Mouse (Mus musculus): ENCODE measurements around the gene Irx4.

Gene Irx4

DNA sequence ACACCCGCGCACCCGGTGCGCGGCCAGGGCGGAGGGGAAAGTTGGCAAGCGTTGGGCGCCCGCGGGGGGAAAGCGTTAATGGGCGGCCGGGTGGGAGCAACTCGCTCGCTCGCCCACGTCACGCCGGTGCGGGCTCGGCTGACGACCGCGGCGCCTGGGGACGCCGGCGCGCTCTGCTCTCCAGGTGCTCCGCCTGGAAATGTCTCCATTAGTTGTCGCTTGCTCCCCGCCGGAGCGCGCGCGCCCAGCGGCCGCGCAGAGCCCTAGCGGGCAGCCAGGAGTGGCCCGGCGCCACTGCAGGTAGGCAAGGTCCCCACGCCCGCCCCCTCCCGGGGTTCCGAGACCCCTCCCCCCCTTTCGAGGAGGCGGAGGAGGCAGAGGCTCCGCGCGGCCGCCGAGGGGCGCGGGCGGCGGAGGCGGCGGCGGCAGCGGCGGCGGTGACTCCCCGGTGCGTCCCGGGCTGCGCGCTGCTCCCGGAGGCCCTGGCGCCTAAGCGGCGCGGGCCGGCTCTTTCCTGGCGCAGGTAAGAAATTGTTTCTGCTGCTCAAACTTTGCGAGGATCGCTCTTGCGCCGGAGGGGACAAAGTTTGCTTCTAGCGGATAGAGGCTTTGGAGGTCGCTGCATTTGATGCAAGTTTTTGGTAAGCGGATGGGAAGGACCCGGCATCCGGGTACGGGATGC lies at the start of gene Irx4:
TSS of gene Irx4 (plus strand) at position 126 of the 682 bp plus-strand sequence.
- WGBS = 2% methylated on average over 86 of the region's 86 CpGs

DNA sequence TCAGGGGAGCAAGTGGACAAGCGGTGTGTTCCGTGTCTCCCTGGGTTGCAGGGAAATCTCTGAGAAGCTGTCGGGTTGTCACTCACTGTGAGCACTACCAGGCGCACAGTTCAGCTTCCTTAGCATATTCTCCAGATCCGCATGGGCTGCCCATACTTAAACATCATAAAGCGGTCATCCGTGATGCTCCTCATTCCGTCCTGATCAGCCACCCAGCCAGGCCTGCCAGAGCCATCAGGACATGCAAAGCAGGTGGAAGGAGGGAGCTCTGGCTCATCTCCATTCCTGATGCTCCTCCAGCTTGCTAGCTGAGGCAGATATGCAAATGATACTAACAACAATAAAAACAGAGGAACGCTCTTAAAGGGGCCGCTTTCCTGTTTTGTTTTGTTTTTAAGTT lies 46.0 kb upstream of the Irx4 start:
- 75% methylated on average over 10 of the region's 10 CpGs for WGBS

DNA sequence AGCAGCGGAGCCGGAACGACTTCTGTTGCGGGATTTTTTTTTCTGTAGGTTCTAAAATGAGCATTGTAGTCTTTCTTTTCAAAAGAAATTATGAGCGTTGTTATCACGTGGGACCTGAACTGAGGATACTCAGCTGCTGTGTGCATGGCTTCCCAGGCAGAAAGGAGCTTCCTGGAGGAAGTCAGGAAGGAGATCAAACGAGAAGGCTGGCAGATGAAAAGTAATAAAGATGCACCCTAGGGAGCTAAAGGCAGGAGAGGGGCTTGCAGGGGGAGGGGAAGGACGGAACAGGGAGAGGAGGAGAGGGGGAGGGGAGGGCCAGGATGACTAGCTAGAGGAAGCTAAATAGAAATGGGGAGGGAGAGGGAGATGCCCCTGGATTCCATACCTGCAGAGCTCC lies 23.8 kb upstream of the Irx4 start:
- 51% methylated on average over 8 of the region's 8 CpGs for WGBS

DNA sequence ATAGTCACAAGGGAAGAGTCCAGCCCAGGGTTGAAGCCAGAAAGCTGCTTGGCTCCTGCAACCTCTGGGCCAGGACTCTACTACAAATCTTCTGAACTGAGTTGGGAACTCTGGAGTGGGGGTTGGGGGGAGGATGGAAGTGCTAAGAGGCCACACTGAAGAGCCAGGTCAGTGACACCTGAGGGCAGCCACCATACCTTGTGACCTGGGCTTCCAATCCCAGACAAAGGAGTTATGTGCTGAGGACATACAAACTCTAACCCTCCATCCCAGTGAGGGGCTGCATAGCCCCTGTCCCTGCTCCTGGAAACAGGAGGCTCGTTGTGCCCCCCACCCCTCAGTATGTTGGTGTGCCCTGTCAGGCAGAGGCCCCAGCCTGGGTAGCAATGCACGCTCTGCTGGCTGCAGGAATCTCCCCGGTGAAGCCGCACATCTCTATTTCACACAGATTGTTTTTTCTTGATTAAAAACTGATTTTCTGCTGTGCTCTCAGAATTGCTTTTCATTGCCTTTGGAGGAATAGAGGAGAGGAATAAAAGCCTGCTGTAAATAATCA lies 21.0 kb upstream of the Irx4 start:
- WGBS = 85% methylated on average over 4 of the region's 4 CpGs

DNA sequence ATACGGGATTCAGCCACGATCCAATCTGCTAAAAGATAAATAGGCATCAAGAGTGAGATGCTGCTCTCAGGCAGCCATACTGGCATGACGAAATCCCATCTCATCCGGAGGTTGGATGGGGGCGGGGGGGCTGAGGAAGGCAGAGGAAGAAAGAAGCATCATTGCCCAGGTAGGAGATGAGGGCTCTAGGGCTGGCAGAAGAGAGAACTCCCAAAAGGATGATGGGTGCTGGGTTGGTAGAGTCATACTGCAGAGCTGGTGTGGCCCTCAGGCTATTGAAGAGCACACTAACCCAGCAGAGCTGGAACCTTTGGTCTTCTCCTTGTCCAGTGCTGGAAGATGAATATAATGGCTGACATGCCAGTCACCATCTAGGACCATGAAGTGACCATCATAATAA lies 17.7 kb upstream of the Irx4 start:
- 92% methylated on average over 5 of the region's 5 CpGs for WGBS

DNA sequence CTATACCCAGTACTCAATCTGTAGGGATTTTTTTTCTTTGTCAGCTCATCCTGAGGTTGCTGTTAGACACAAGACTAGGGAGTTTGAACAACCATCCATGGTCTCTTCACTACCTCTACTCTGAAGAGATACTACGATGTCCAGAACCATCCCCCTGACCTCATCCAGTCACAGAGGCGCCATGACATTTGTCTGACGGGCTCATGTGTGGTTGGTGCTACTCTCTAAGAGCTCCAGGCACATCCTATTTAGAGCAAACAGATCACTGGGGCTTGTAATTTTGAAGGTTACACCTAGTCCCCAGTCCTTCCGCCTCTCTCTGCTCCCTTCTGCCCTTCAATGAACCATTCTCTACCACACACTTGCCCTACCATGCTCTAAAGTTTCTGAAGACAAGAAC lies 13.3 kb upstream of the Irx4 start:
- WGBS = 94% methylated on average over 4 of the region's 4 CpGs

DNA sequence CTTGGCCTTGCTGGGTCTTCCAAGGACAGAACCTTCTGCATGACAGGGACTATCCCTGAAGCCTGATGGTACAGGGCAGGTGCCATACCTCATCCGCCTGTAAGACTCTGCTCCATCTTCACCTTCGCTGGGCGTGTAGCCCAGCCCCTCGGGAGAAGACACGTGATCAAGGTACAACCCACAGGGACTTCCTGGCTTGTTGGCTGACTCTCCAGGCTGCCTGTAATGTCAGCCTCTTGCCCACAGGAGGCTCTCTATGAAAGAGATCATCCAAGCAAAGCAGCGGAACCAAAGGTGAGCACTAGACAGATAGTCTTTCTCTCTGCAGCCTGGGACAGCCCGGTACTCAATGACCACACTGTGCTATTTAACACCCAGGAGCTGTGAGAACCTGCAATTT lies 9.1 kb upstream of the Irx4 start:
- WGBS = 45% methylated on average over 7 of the region's 7 CpGs

DNA sequence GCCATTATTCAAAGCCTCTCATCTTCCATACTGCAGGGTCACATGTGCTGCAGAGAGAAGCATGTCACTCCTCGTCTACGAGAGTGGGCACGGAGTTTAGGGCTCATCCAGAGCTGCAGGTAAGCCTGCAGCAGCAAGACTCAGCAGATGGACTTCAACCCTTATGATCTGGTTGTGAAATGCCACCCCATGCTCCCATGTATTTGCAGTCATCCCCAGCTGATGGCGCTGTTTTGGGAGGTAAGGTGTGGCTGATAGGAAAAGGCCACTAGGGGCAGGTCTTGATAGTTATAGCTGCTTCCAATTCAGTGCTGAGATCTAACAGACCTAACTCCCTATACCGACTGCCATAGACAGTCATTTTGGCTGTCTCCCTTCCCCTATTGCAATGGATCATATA lies 8.3 kb upstream of the Irx4 start:
- 64% methylated on average over 5 of the region's 5 CpGs for WGBS

DNA sequence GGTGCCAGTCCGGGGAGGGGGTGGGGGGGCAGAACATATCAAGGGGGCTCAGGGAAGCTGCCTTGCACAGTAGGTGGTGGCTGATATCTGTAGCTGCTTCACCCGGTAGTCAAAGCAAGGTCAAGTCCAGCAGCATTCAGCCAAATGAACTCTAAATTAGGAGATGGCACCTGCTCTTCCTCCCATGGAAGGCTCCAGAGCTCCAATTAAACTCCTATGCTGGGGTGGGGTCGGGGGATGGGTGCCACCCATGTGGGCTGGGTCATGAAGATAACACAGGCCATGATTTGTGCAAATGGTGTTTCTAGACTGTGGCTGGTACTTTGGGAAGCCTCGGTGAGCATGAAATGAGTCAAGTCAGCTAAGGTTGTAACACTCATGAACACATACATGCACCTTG lies 1.9 kb upstream of the Irx4 start:
- WGBS = 62% methylated on average over 4 of the region's 4 CpGs

DNA sequence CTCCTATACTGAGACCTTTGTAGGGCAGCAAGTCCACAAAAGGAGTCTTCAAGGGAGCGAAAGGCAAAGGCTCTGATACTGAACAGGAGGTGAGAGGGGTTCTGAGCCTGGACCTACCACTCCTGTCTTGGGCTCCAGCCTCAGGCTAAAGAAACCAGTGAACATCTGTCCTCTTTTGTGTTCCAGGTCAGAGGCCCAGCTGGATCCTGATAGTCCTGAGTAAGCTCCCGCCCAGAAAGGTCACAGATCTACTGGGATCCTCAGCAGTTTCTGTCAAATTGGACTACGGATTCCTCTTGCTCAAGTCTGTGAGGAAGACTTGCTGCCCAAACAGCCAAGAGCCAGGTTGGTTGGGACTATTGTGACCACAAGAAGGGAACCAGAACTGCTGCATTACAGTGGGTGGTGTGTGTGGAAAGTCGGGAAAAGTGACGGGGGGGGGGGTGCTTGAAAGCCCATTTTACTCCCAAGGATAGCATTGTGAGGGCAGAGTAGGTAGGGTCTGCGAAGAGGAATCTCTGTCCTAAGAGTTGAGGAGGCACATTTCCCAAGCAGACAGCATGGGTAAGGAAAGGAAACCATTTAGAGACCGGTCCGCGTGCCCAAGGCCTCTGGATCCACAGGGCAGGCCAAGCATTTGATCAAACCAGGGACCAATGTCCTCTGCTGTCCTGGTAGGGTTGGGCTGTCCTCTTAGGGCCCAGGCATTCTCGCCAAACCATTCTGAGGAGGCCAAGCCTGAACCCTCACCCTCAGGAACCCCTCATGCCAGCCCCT lies 514 bp upstream of the Irx4 start:
- 25% methylated on average over 10 of the region's 10 CpGs for WGBS

DNA sequence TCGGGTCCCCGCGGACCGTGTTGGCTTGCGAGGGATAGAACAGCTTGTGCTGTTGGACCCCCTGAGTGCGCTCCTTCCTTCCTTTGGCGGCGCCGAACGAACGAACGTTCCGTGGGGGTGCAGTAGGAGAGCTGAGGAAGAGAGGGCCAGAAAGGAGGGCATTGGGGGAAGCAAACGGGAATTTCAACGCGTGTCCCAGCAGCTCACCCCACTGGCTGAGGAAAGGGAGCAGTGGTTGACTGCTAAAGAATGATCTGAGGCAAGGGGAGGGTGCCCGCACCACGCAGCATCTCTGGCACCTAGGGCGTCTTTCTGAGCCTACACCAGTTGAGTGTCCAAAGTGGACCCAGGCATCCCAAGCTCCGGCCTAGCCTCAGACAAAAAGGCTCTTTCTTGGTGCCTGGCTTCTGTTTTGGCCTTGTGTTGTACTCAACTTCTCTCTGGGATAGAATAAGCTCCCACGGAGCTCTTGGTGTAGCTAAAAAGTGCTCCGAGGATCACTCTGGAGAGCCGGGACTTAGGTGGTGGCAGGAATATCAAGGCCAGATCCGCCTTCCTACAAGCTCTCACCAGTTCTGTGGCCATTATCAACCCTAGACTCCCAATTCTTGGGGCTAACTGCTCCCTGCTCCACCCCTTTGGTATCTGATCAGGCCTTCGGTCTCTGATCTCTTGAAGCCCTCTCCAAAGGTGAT lies 904 bp downstream of the Irx4 start:
- WGBS = 8% methylated on average over 25 of the region's 25 CpGs

DNA sequence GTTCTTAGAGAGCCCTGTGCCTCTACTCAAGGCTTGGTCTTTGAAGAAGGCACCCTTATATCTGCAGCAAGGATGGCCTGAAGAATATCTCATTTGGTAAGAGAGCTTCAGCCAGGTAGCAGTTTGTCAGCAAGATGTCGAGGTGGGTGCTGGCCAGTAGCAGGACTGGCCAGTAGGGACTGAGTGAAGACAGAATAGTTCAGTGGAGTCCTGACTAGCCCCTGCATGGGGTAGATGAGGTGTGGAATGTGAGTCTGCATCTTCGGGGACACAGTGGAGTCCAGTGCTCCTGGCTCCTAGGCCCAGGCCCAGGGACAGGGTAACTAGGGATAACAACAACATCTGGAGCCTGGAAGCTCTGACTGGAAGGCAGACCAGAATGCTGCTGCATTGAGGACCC lies 1.6 kb downstream of the Irx4 start:
- WGBS = 26% methylated on average over 2 of the region's 2 CpGs

DNA sequence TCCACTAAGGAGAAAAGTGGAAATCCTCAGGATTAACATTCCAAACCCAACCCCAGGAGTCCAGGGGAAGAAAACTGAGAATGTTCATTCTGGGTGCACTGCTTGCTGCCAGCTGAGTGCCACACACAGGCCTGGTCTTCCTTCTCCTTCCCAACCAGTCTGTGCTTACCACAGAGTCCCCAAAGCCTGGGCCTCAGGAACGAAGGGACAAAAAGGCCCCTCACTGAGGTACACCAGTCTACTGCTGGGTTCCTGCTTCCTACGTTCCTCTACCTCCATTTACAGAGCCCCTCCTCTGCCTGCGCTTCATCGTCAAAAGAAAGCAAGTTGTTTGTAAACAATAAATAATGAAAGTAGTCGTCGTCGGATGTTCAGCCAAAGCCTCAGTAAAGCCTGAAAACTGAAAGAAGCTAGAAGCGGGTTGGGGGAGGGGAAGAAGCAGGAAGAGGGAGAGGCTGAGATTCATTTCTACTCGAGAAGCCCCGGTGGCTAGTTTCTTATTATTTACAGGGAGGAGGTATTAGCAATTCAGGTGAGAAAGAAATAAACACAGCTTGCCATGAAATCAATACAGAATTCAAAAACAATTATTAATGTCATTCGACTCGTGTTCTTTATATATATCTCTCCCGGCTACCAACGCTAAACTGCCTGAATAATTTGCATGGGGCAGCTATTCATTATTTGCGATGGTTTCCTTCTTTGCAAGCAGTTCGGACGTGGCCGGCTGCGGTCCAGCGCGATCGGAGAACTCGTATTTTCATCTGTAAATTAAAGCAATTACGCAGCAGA lies 2.3 kb downstream of the Irx4 start:
- WGBS = 7% methylated on average over 24 of the region's 24 CpGs

DNA sequence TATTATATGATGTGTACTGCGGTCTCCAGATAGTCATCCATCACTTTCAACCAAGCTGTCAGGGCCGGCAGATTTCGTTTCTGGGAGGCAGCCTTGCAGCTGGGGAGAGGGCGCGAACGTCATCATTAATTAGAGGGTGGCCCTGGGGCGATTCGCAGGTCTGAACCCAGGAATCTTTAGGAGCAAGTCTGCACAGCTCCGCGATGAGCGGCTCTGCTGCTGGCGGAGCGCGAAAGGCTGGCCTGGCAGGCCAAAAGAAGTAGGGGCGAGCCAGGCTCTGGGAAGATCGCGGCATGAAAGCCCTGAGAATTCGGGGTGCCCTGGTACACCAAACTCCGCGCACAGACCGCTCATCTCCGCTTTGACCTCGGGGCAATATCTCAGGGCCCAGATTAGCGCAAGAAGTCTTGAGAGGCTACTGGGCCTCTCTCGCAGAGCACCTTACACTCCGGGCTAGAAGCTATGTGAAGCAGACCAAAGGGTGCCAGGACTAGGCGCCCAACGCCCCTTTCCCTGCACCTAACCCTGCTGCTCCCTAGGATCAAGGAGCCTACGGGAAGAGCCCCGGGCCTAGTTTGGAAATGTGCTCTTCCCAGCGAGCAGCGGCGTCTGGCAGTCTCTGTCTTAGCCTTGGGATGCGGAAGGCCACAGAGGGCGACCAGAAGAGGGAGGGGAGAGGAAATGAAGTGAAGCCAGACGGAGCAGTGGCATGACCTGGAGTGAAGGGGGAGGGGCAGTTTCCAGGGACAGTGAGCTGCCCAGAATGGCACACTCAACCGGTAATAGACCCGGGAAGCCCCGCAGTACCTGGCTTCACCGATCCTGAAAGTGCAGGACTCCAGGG lies 3.1 kb downstream of the Irx4 start:
- WGBS = 5% methylated on average over 40 of the region's 40 CpGs

DNA sequence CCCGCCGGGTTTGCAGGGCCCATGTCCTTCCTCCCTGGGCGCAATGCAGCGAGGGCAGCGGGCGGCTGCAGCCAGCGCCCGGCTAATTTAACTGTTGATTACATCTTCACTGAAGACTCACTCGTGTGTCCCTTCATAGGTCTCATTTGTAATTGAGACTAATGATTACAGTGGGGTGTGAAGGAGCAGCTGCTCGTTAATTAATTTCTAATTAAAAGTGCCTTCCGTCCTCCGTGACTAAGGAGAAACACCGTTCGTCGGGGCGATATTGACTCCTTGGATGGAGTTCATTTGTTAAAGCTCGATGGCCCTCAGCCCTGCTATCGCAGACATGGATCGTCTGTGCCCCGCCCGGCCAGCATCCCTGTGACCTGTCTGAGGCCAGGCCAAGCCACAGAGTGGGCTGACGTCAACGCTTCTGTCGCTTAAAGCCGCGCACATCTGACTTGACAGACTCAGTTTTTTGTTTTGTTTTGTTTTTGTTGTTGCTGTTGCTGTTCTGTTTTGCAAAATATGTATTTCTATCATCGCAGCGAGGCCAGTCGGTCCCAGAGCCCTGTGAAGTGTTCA lies 4.0 kb downstream of the Irx4 start:
- WGBS = 7% methylated on average over 29 of the region's 29 CpGs

DNA sequence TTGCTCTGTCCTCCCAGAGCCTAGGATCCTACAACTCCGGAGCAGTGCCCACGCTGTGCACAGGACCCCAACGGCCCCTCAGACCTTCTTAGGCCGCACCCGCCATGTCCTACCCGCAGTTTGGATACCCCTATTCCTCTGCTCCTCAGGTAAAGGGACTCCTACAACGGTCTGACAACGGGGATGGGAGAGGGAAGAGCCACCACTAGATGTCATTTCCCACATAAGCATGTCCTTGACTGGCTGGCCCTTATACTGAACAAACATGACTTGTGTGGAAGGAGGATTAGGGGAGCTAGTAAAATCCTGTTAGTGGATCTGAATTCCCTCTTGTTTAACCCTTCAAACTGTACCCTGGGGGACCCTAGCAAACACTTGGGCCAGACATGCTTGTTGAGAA lies 4.6 kb downstream of the Irx4 start:
- WGBS = 23% methylated on average over 8 of the region's 8 CpGs

DNA sequence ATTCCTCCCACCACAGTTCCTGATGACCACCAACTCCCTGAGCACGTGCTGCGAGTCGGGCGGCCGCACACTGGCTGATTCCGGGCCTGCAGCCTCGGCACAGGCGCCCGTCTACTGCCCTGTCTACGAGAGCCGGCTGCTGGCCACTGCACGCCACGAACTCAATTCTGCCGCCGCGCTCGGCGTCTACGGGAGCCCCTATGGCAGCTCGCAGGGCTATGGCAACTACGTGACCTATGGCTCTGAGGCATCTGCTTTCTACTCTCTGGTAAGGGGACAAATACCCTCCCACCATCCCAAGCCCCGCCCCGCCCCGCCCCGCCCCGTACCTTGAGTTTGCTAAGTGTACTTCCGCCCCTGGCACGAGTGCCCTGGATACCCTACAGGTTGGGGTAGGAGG lies 5.2 kb downstream of the Irx4 start:
- WGBS = 4% methylated on average over 28 of the region's 28 CpGs

DNA sequence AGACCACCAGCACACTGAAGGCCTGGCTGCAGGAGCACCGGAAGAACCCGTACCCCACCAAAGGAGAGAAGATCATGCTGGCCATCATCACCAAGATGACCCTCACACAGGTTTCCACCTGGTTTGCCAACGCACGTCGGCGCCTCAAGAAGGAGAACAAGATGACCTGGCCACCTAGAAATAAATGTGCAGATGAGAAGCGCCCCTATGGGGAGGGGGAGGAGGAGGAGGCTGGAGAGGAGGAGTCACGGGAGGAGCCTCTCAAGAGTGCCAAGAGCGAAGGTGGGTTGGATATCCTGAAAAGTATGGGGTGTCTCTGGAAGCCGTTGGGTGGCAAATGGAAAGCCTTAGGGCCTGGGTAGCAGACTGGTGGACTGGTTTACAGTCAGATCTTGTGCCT lies 7.3 kb downstream of the Irx4 start:
- WGBS = 12% methylated on average over 10 of the region's 10 CpGs

DNA sequence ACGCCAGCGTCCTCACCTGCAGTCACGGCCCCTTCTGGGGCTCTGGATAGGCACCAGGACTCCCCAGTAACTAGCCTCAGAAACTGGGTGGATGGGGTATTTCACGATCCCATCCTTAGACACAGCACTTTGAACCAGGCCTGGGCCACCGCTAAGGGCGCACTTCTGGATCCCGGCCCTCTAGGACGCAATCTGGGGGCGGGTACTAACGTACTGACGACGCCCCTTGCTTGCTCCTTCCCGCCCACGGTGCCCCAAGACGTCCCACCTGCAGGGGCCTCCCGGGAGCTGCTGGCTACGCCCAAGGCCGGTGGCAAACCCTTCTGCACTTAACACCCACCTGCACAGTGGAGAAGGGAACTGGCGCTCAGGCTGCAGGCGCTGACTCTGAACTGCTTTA lies 8.4 kb downstream of the Irx4 start:
- 3% methylated on average over 20 of the region's 20 CpGs for WGBS

DNA sequence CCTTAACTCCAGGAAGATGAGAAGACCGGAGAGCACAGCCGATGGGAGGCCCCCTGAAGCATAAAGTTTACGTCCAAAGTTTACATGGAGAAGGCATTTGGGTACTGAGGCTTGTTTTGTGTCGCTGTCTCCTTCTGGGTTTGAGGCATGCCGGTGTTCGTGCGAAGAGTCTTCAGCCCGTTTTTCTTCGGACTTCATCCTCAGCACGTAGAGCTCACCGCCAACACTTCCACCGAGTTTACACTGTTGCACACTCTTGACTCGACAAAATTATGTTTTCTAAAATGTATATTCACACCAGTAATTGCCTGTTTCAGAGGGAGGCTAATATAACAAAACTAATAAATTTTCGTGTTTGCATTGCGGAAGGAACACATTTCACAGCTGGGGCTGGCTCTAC lies 9.0 kb downstream of the Irx4 start:
- 10% methylated on average over 15 of the region's 15 CpGs for WGBS

DNA sequence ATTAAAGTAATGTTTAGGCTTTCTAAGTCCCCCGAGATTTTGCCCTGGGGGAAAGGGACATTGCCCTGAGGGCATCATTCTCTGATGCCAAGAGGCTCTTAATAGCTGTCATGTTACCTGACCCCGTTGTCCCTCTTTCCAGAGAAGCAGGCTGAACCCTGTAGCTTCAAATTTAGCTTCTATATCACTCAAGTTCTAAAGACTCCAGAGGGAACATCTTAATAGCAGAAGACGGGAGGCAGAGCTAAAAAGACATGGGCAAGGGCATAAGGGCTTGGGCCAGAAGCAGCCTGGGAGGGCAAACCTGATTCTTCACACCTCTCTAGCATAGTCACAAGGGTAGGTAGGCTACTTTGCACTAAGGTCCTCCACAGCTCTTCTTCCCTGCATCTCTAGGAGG lies 9.6 kb downstream of the Irx4 start:
- WGBS = 16% methylated on average over 3 of the region's 3 CpGs

All from cerebral cortex, adult 2 months (tissue).